Mouse (Mus musculus) thymus, adult 2 months (tissue): ENCODE data around the gene Helz. TPM values are rescaled to one million over a fixed set of nuclear protein-coding genes. Genes with fewer than 3 reads are reported as not detected.

Experiments used
- DNase-seq: peaks from one replicate; pipeline ENCODE4 v3.0.0; 2021
- H3K27ac ChIP-seq: fragments of 200-500 bp; 2 replicates; pipeline ENCODE4 v1.5.1; 2012; ENCODE audit warnings: low read length, control low read depth; ENCODE audit not compliant: control insufficient read depth, insufficient read depth
- H3K27me3 ChIP-seq: fragments of 200-500 bp; 2 replicates; pipeline ENCODE4 v1.6.1; 2012; ENCODE audit warnings: mild to moderate bottlenecking, low read length, moderate library complexity, mixed read lengths; ENCODE audit not compliant: control insufficient read depth, insufficient read depth
- H3K36me3 ChIP-seq: fragments of 200-500 bp; 2 replicates; pipeline ENCODE4 v1.6.1; 2012; ENCODE audit warnings: mild to moderate bottlenecking, low read length, moderate library complexity; ENCODE audit not compliant: control insufficient read depth, insufficient read depth
- H3K4me1 ChIP-seq: fragments of 200-500 bp; replicated peaks from 2 replicates; pipeline ENCODE4 v1.6.1; 2012; ENCODE audit warnings: low read length; ENCODE audit not compliant: control insufficient read depth, insufficient read depth
- H3K4me3 ChIP-seq: fragments of 200-500 bp; 2 replicates; pipeline ENCODE4 v1.5.1; 2012; ENCODE audit warnings: mild to moderate bottlenecking, low read length, control low read depth, moderate library complexity; ENCODE audit not compliant: control insufficient read depth, insufficient read depth
- CTCF ChIP-seq: fragments of 200-500 bp; IDR thresholded peaks from 2 replicates; pipeline ENCODE4 v1.5.1; 2012; ENCODE audit warnings: mild to moderate bottlenecking, control low read depth, low read length, moderate library complexity, borderline replicate concordance; ENCODE audit not compliant: control insufficient read depth, poor library complexity, insufficient read depth; ENCODE audit errors: extremely low read depth
- POLR2A ChIP-seq: fragments of 200-500 bp; IDR thresholded peaks from 2 replicates; pipeline ENCODE4 v1.6.1; 2012; ENCODE audit warnings: mild to moderate bottlenecking, low read length, control low read depth, moderate library complexity; ENCODE audit not compliant: control insufficient read depth, poor library complexity, insufficient read depth; ENCODE audit errors: extremely low read depth
- WGBS: fragments of 180-500 bp; shearing (Covaris S2); methylation state at CpG from one replicate; pipeline ENCODE4 v1.1.7; 2018; 5-methylcytosine and 5-hydroxymethylcytosine counted together
- polyA plus RNA-seq: library from polyadenylated mRNA; depleted of rRNA; stranded (reverse); fragments of >200 nt; gene quantifications from 2 replicates; pipeline ENCODE4 v1.2.3, GENCODE M21; 2012

Helz gene
- polyA plus RNA-seq, 1 experiment = 66.9 TPM

GRCm38 (mm10) chr11:107699967-107700366 lies 152.2 kb downstream of the Helz start:
- 42% methylated on average over 4 of the region's 4 CpGs for WGBS
- H3K36me3 ChIP-seq = no peaks in the 10 kb centered on the region
- no peak overlapping the region for H3K4me3 ChIP-seq
- H3K27ac ChIP-seq = no peak overlapping the region
- TF ChIP-seq POLR2A (no peak), CTCF (no peak)
- no peak for DNase-seq
- no peaks in the 10 kb centered on the region for H3K27me3 ChIP-seq
- H3K4me1 ChIP-seq = no peaks in the 10 kb centered on the region

- Histone ChIP-seq H3K27ac (no peak overlapping the region), H3K4me3 (no peak overlapping the region), H3K4me1 (no peaks in the 10 kb centered on the region), H3K27me3 (no peaks in the 10 kb centered on the region), H3K36me3 (no peaks in the 10 kb centered on the region)
- no peak for DNase-seq
- TF ChIP-seq CTCF = no peak
- TF ChIP-seq POLR2A = no peak
- WGBS = 66% methylated on average over 27 of the region's 27 CpGs
Measured at GRCm38 (mm10) chr11:107703272-107704134, 155.8 kb downstream of the Helz start.

- no peak for DNase-seq
- Histone ChIP-seq H3K36me3 (no peaks in the 10 kb centered on the region), H3K4me3 (no peak overlapping the region), H3K4me1 (no peaks in the 10 kb centered on the region), H3K27ac (no peak overlapping the region), H3K27me3 (no peaks in the 10 kb centered on the region)
- WGBS = 78% methylated on average over 6 of the region's 6 CpGs
- TF ChIP-seq CTCF (no peak), POLR2A (no peak)
Measured at GRCm38 (mm10) chr11:107705060-107705459, 157.3 kb downstream of the Helz start.

GRCm38 (mm10) chr11:107705476-107706074 lies 157.8 kb downstream of the Helz start:
- H3K4me1 ChIP-seq = no peaks in the 10 kb centered on the region
- no peak overlapping the region for H3K4me3 ChIP-seq
- DNase-seq = no peak
- H3K27ac ChIP-seq = no peak overlapping the region
- no peak for TF ChIP-seq CTCF
- no peak for TF ChIP-seq POLR2A
- no peaks in the 10 kb centered on the region for H3K36me3 ChIP-seq
- no peaks in the 10 kb centered on the region for H3K27me3 ChIP-seq
- WGBS = 79% methylated on average over 11 of the region's 11 CpGs

- H3K27ac ChIP-seq = no peak overlapping the region
- H3K36me3 ChIP-seq = no peaks in the 10 kb centered on the region
- no peak for DNase-seq
- H3K4me3 ChIP-seq = no peak overlapping the region
- TF ChIP-seq CTCF (no peak), POLR2A (no peak)
- H3K27me3 ChIP-seq = no peaks in the 10 kb centered on the region
- no peaks in the 10 kb centered on the region for H3K4me1 ChIP-seq
- 94% methylated on average over 20 of the region's 20 CpGs for WGBS
Measured at GRCm38 (mm10) chr11:107707897-107708610, 160.3 kb downstream of the Helz start.

GRCm38 (mm10) chr11:107710379-107710778 lies 162.6 kb downstream of the Helz start:
- no peak for TF ChIP-seq POLR2A
- no peak for TF ChIP-seq CTCF
- no peaks in the 10 kb centered on the region for H3K36me3 ChIP-seq
- DNase-seq = no peak
- no peaks in the 10 kb centered on the region for H3K27me3 ChIP-seq
- WGBS = 83% methylated on average over 3 of the region's 3 CpGs
- H3K27ac ChIP-seq = no peak overlapping the region
- H3K4me3 ChIP-seq = no peak overlapping the region
- no peaks in the 10 kb centered on the region for H3K4me1 ChIP-seq
